Mouse (Mus musculus) CH12.LX (cell line): ENCODE results near the gene Cdkl4. TPM values are rescaled to one million over a fixed set of nuclear protein-coding genes. Genes with fewer than 3 reads are reported as not detected.
"Not testable (repeated sequence)": the region's sequence is repeated elsewhere in the genome, so short reads cannot be mapped to it uniquely, and the experiment has no call there.

Experiments used
- DNase-seq: peaks from one replicate; pipeline ENCODE4 v3.0.0-alpha.2; 2013; ENCODE audit errors: extremely low read depth
- H3K27ac ChIP-seq: 2 replicates; pipeline ENCODE4 v1.5.1; 2012; ENCODE audit warnings: low read depth, mild to moderate bottlenecking, control low read depth, moderate library complexity; ENCODE audit not compliant: insufficient read depth
- H3K27me3 ChIP-seq: replicated peaks from 2 replicates; pipeline ENCODE3; 2012; ENCODE audit warnings: inconsistent platforms
- H3K36me3 ChIP-seq, 2 experiments: replicated peaks in 1 of 2; 2 replicates each; pipeline versions ENCODE3 to v1.6.1; 2012; ENCODE audit warnings: inconsistent platforms in 1 of 2, low read length in 1 of 2, mild to moderate bottlenecking in 1 of 2, mixed read lengths in 1 of 2, moderate library complexity in 1 of 2; ENCODE audit not compliant: control insufficient read depth in 1 of 2, insufficient read depth in 1 of 2
- H3K4me1 ChIP-seq, 2 experiments: 2 replicates each; pipeline ENCODE4 v1.6.1; 2012; ENCODE audit warnings: inconsistent platforms in 1 of 2, moderate library complexity in 1 of 2; ENCODE audit not compliant: insufficient read depth in 2 of 2, control insufficient read depth in 1 of 2
- H3K4me2 ChIP-seq: 2 replicates; pipeline ENCODE4 v1.6.1; 2012; ENCODE audit warnings: low read depth, mild to moderate bottlenecking, control low read depth; ENCODE audit not compliant: poor library complexity, insufficient read depth, severe bottlenecking
- H3K4me3 ChIP-seq, 3 experiments: fragments of 150-350 bp in 1 of 3; sonication (generic) in 1 of 3; replicated peaks in 1 of 3; 2 replicates each; pipeline versions ENCODE3 to v1.5.1; 2011 to 2012; ENCODE audit warnings: low read depth in 2 of 3, low read length in 2 of 3, mild to moderate bottlenecking in 2 of 3, moderate library complexity in 2 of 3, control low read depth in 1 of 3, improper control_type of control experiment in 1 of 3, inconsistent platforms in 1 of 3, mixed read lengths in 1 of 3; ENCODE audit not compliant: poor library complexity in 1 of 3
- H3K79me2 ChIP-seq: replicated peaks from 2 replicates; pipeline ENCODE4 v1.6.1; 2012; ENCODE audit warnings: mild to moderate bottlenecking, moderate library complexity; ENCODE audit not compliant: control insufficient read depth, poor library complexity, insufficient read depth, severe bottlenecking; ENCODE audit errors: extremely low read depth
- H3K9ac ChIP-seq: 2 replicates; pipeline ENCODE4 v1.6.1; 2012; ENCODE audit warnings: low read depth, mild to moderate bottlenecking, control low read depth, moderate library complexity; ENCODE audit not compliant: insufficient read depth
- H3K9me3 ChIP-seq: replicated peaks from 2 replicates; pipeline ENCODE3; 2012; ENCODE audit warnings: low read length, inconsistent platforms, mixed read lengths
- CTCF ChIP-seq, 2 experiments: IDR thresholded peaks in 1 of 2; conservative IDR thresholded peaks in 1 of 2; 2 replicates each; pipeline ENCODE4 v1.5.1; 2011 to 2012; ENCODE audit warnings: low read depth in 2 of 2, low read length in 2 of 2, improper control_type of control experiment in 1 of 2, inconsistent platforms in 1 of 2, mild to moderate bottlenecking in 1 of 2, moderate library complexity in 1 of 2
- JUND ChIP-seq: conservative IDR thresholded peaks from 2 replicates; pipeline ENCODE4 v1.6.1; 2011; ENCODE audit warnings: low read depth, low read length, improper control_type of control experiment
- KAT2A ChIP-seq: IDR thresholded peaks from 2 replicates; pipeline ENCODE4 v1.6.1; 2012; ENCODE audit warnings: low read length, improper control_type of control experiment, inconsistent platforms; ENCODE audit not compliant: insufficient replicate concordance
- MXI1 ChIP-seq: IDR thresholded peaks from 2 replicates; pipeline ENCODE4 v1.6.1; 2011; ENCODE audit warnings: mild to moderate bottlenecking, low read depth, low read length, improper control_type of control experiment
- NELFE ChIP-seq: IDR thresholded peaks from 2 replicates; pipeline ENCODE4 v1.6.1; 2011; ENCODE audit warnings: low read depth, low read length, improper control_type of control experiment
- POLR2A ChIP-seq: IDR thresholded peaks from 2 replicates; pipeline ENCODE4 v1.6.1; 2011; ENCODE audit warnings: low read depth, mild to moderate bottlenecking, improper control_type of control experiment, low read length
- POLR2AphosphoS2 ChIP-seq: IDR thresholded peaks from 2 replicates; pipeline ENCODE4 v1.6.1; 2011; ENCODE audit warnings: low read depth, low read length, improper control_type of control experiment
- dilution Hi-C: fragments of 300-500 bp; cut with MboI; formaldehyde crosslinking; loops from 2 replicates; pipeline ENCODE4 v1.14.3; 2020; ENCODE audit warnings: low sequenced_read_pairs; ENCODE audit not compliant: extremely low pct_unique_long_range_greater_than_20kb, extremely low pct_ligation_motif_present
- in situ Hi-C: fragments of 300-500 bp; cut with MboI; formaldehyde crosslinking; loops from 3 replicates; pipeline ENCODE4 v1.14.3; 2019; ENCODE audit warnings: low sequenced_read_pairs, low pct_ligation_motif_present, low pct_unique_long_range_greater_than_20kb, mixed read lengths
- polyA plus RNA-seq: library from polyadenylated mRNA; unstranded; fragments of >175 nt; gene quantifications from 2 replicates; pipeline ENCODE4 v1.2.1, GENCODE M21; 2012; ENCODE audit warnings: low read depth; ENCODE audit not compliant: insufficient read length
- total RNA-seq, 2 experiments: library from RNA; depleted of rRNA; stranded (reverse); fragments of 300-350 nt in 1 of 2; fragments of >200 nt in 1 of 2; gene quantifications; 2 replicates each; pipeline ENCODE4 v1.2.3; 2012 to 2014

Cdkl4 gene
- total and polyA plus RNA-seq, 3 experiments, result 0.76 to 2.0 (median 1.2) TPM

GRCm38 (mm10) chr17:80569718-80570117 is 7.9 kb downstream of the Cdkl4 start:
- Histone ChIP-seq H3K36me3 (peaks cover 39 to 42% of the 10 kb centered on the region in 2 experiments), H3K79me2 (peaks cover 18% of the 10 kb centered on the region), H3K4me1 (peaks cover 5 to 16% of the 10 kb centered on the region in 2 experiments; a peak in 2 of 4 replicates)
- not testable (repeated sequence) for H3K4me3 ChIP-seq, H3K9ac ChIP-seq, H3K27ac ChIP-seq, H3K9me3 ChIP-seq, H3K27me3 ChIP-seq, H3K4me2 ChIP-seq
- in situ Hi-C loops (loop anchor here (25.0 kb wide), 1 partner anchor 282 kb away; the partner anchor contains the start of genes Dhx57 and Morn2), dilution Hi-C loops (loop anchor here (25.0 kb wide), 1 partner anchor 107 kb away; no protein-coding TSS in a partner anchor)
- TF ChIP-seq CTCF (conservative IDR thresholded peaks at IDR 0.05 in 1 of 2, IDR thresholded peaks at IDR 0.05 in 1 of 2; ENCODE audit: low read depth in 2 of 2, low read length in 2 of 2), result peak in 1 of 2 experiments; percentile 13; a peak in 1 of 4 replicates
- peak; percentile 41 for DNase-seq

GRCm38 (mm10) chr17:80568842-80569601 is 8.6 kb downstream of the Cdkl4 start:
- no peak overlapping the region for H3K4me3 ChIP-seq
- H3K9ac ChIP-seq, result no peak overlapping the region
- H3K27ac ChIP-seq, result no peak overlapping the region
- H3K9me3 ChIP-seq, result peaks cover 7% of the 10 kb centered on the region
- H3K79me2 ChIP-seq, result peaks cover 25% of the 10 kb centered on the region
- H3K27me3 ChIP-seq, result no peaks in the 10 kb centered on the region
- peaks cover 5 to 16% of the 10 kb centered on the region in 2 experiments; a peak in 2 of 4 replicates for H3K4me1 ChIP-seq
- no peak overlapping the region for H3K4me2 ChIP-seq
- DNase-seq, result no peak
- H3K36me3 ChIP-seq, result peaks cover 40 to 42% of the 10 kb centered on the region in 2 experiments
- dilution Hi-C loops (loop anchor here (25.0 kb wide), 1 partner anchor 107 kb away; no protein-coding TSS in a partner anchor), in situ Hi-C loops (loop anchor here (25.0 kb wide), 1 partner anchor 282 kb away; the partner anchor contains the start of genes Dhx57 and Morn2)
- TF ChIP-seq KAT2A, result no peak
- TF ChIP-seq POLR2AphosphoS2, result peak; percentile 92

- Histone ChIP-seq H3K4me2 (no peak overlapping the region), H3K4me3 (no peak overlapping the region), H3K4me1 (peaks cover 5 to 16% of the 10 kb centered on the region in 2 experiments; a peak in 2 of 4 replicates), H3K9me3 (peaks cover 7% of the 10 kb centered on the region), H3K27me3 (no peaks in the 10 kb centered on the region), H3K9ac (no peak overlapping the region), H3K79me2 (peaks cover 26% of the 10 kb centered on the region), H3K36me3 (peaks cover 40 to 42% of the 10 kb centered on the region in 2 experiments), H3K27ac (no peak overlapping the region)
- dilution Hi-C loops (loop anchor here (25.0 kb wide), 1 partner anchor 106 kb away; no protein-coding TSS in a partner anchor), in situ Hi-C loops (loop anchor here (25.0 kb wide), 1 partner anchor 281 kb away; the partner anchor contains the start of genes Dhx57 and Morn2)
- TF ChIP-seq POLR2A (0 out of 2 replicates have a peak, but pooled peaks have one; percentile 16), MXI1 (no peak), JUND (no peak), NELFE (no peak)
- DNase-seq, result no peak
Measured at GRCm38 (mm10) chr17:80568441-80568840, 9.2 kb downstream of the Cdkl4 start.
